Mouse (Mus musculus) liver, embryonic 14.5 days (tissue): ENCODE results near the gene Knl1. TPM values are rescaled to one million over a fixed set of nuclear protein-coding genes. Genes with fewer than 3 reads are reported as not detected.
"Not testable (repeated sequence)": the region's sequence is repeated elsewhere in the genome, so short reads cannot be mapped to it uniquely, and the experiment has no call there.

Source experiments
- ATAC-seq: fragments of 200-750 bp; cut with Nextera tagmentation; 2 replicates; pipeline ENCODE4 v1.8.0; 2017; ENCODE audit warnings: moderate number of reproducible peaks, mild to moderate bottlenecking, moderate library complexity; ENCODE audit not compliant: insufficient read depth
- DNase-seq, 3 experiments: peaks; one replicate each; pipeline ENCODE4 v3.0.0-alpha.2; 2012 to 2013; ENCODE audit warnings: low read depth in 3 of 3, low spot score in 3 of 3
- H3K27ac ChIP-seq: fragments of 300-500 bp; sonication (generic); 2 replicates; pipeline ENCODE4 v1.5.1; 2014; ENCODE audit warnings: moderate library complexity, mild to moderate bottlenecking, control low read depth, inconsistent platforms
- H3K27me3 ChIP-seq: fragments of 300-500 bp; sonication (generic); 2 replicates; pipeline ENCODE4 v1.6.1; 2014; ENCODE audit warnings: mild to moderate bottlenecking, low read length, moderate library complexity; ENCODE audit not compliant: control insufficient read depth, insufficient read depth
- H3K36me3 ChIP-seq: fragments of 300-500 bp; sonication (generic); replicated peaks from 2 replicates; pipeline ENCODE4 v1.6.1; 2014; ENCODE audit warnings: low read depth; ENCODE audit not compliant: control insufficient read depth, insufficient read depth
- H3K4me1 ChIP-seq, 2 experiments: fragments of 200-500 bp in 1 of 2; fragments of 300-500 bp in 1 of 2; sonication (generic) in 1 of 2; replicated peaks; 2 replicates each; pipeline ENCODE4 v1.6.1; 2012 to 2014; ENCODE audit warnings: antibody characterized with exemption in 1 of 2, inconsistent platforms in 1 of 2, low read length in 1 of 2; ENCODE audit not compliant: control insufficient read depth in 2 of 2, insufficient read depth in 2 of 2
- H3K4me2 ChIP-seq: fragments of 300-500 bp; sonication (generic); 2 replicates; pipeline ENCODE4 v1.6.1; 2014; ENCODE audit warnings: low read depth, mild to moderate bottlenecking, control low read depth, moderate library complexity
- H3K4me3 ChIP-seq, 2 experiments: fragments of 200-500 bp in 1 of 2; fragments of 300-500 bp in 1 of 2; sonication (generic) in 1 of 2; 2 replicates each; pipeline ENCODE4 v1.5.1; 2012 to 2014; ENCODE audit warnings: low read depth in 2 of 2, low read length in 2 of 2, mild to moderate bottlenecking in 2 of 2, control low read depth in 1 of 2, inconsistent platforms in 1 of 2, moderate library complexity in 1 of 2; ENCODE audit not compliant: insufficient read depth in 1 of 2
- H3K9ac ChIP-seq: fragments of 300-500 bp; sonication (generic); replicated peaks from 2 replicates; pipeline ENCODE4 v1.6.1; 2014; ENCODE audit warnings: mild to moderate bottlenecking, control low read depth, moderate library complexity
- H3K9me3 ChIP-seq: fragments of 300-500 bp; sonication (generic); 2 replicates; pipeline ENCODE4 v1.6.1; 2016; ENCODE audit warnings: low read length, mixed read lengths; ENCODE audit not compliant: control insufficient read depth
- CTCF ChIP-seq: IDR thresholded peaks from 2 replicates; pipeline ENCODE4 v1.5.1; 2016; ENCODE audit warnings: antibody characterized with exemption, low read depth, control low read depth
- EP300 ChIP-seq: IDR thresholded peaks from 2 replicates; pipeline ENCODE4 v1.6.1; 2016; ENCODE audit warnings: antibody characterized with exemption, low read depth
- WGBS: fragments of 180-500 bp; shearing (Covaris S2); extraction: QIAGEN DNeasy Blood & Tissue Kit; methylation state at CpG from one replicate; pipeline ENCODE4 v1.1.7; 2014; ENCODE audit not compliant: insufficient replicate concordance; 5-methylcytosine and 5-hydroxymethylcytosine counted together
- polyA plus RNA-seq, 2 experiments: library from polyadenylated mRNA; depleted of rRNA in 1 of 2; stranded (reverse) in 1 of 2; unstranded in 1 of 2; fragments of >200 nt; fragmentation: Nextera tagmentation in 1 of 2; extraction: Ambion mirVana in 1 of 2; gene quantifications; 2 replicates each; pipeline versions ENCODE4 v1.2.1 to v1.2.3; 2012 to 2014

Knl1 gene
- polyA plus RNA-seq, 2 experiments: 6.2 to 45.5 TPM

DNA sequence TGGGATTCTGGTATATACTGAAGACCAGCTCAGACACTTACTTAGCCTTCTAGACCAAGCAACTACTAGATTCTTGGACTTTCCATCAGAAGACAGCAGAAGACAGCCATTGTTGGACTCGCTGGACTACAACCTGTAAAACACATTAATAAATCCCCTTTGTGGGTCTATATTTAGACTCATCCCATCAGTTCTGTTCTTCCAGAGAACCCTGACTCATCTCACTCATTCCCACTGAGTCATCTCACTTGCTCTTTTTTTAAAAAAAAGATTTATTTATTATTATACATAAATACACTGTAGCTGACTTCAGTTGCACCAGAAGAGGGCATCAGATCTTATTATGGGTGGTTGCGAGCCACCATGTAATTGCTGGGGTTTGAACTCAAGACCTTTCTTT is 37.5 kb upstream of the Knl1 start:
- Histone ChIP-seq H3K4me1 (no peaks in the 10 kb centered on the region), H3K27me3 (no peaks in the 10 kb centered on the region), H3K27ac (no peak overlapping the region), H3K4me2 (no peak overlapping the region), H3K4me3 (no peak overlapping the region), H3K9me3 (no peaks in the 10 kb centered on the region), H3K9ac (no peak overlapping the region), H3K36me3 (no peaks in the 10 kb centered on the region)
- ATAC-seq: no peak
- DNase-seq: no peak
- TF ChIP-seq CTCF (no peak), EP300 (no peak)
- 71% methylated on average over 2 of the region's 2 CpGs for WGBS

DNA sequence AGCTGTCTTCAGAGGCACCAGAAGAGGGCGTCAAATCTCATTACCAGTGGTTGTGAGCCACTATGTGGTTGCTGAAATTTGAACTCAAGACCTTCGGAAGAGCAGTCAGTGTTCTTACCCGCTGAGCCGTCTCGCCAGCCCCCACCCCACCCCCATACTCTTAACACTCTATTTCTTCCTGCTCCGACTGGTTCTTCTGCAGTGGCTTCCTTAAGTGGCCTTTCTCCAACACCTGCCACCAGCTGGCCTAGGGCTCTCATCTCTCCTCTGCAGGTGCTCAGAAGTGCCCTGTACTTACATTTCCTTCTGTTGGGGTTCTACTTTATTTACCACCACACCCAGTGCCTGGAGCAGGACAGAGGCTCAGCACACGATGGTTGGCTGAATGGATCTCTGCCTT is 31.9 kb upstream of the Knl1 start:
- no peak for ATAC-seq
- Histone ChIP-seq H3K27me3 (no peaks in the 10 kb centered on the region), H3K4me2 (no peak overlapping the region), H3K36me3 (peaks cover 12% of the 10 kb centered on the region), H3K27ac (no peak overlapping the region), H3K9ac (no peak overlapping the region), H3K4me1 (peaks cover 0 to 8% of the 10 kb centered on the region in 2 experiments; a peak in 2 of 4 replicates), H3K4me3 (no peak overlapping the region), H3K9me3 (no peaks in the 10 kb centered on the region)
- no peak for DNase-seq
- TF ChIP-seq CTCF (peak; percentile 42), EP300 (no peak)
- WGBS: 41% methylated on average over 7 of the region's 7 CpGs

DNA sequence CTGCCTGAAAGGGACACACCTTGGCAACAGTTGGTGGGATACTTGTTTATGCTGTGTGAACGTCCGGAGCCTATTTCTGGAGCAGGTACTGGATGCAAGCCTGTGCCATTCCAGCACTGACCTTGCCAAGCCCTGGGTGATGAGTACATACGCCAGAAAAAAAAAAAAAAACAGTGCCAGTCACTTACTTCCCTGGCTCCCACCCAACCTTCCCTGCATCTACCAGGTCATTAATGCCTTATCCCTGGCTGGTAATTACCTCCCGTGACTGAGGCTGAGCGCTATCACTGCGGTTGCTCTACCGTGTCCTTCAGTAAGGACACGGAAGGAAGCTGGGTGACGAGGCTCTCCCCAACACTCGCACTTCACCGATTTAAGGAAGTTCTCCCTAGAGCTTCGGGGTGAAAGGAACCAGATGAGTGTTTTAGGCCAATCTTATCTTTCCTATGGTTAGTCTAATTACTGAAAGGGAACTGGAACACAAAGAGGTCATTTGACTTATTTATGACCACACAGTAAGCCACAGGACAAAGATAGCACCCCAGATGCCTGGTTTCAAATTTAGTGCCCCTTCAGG is 31.2 kb upstream of the Knl1 start:
- Histone ChIP-seq H3K36me3 (peaks cover 12% of the 10 kb centered on the region), H3K4me1 (peaks cover 0 to 8% of the 10 kb centered on the region in 2 experiments; a peak in 2 of 4 replicates), H3K27ac (no peak overlapping the region), H3K4me2 (no peak overlapping the region), H3K4me3 (no peak overlapping the region), H3K9ac (no peak overlapping the region), H3K27me3 (no peaks in the 10 kb centered on the region), H3K9me3 (no peaks in the 10 kb centered on the region)
- TF ChIP-seq CTCF (no peak), EP300 (no peak)
- DNase-seq (no peak), ATAC-seq (no peak)
- 13% methylated on average over 11 of the region's 12 CpGs for WGBS

DNA sequence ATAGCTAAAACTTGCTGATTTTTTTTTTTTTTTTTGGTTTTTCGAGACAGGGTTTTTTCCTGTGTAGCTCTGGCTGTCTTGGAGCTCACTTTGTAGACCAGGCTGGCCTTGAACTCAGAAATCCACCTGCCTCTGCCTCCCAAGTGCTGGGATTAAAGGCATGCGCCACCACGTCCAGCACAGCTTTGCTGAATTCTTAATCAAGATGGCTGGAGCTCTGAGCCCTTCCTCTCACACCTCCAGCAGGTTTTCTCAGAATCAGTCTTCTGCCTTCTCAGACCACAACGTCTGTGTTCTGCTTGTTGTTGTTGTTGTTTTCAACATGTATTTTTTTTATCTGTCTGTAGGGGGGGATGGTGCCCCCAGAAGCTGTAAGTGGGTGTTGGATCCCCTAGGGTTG is 30.6 kb upstream of the Knl1 start:
- not testable (repeated sequence) for H3K9me3 ChIP-seq, H3K27me3 ChIP-seq, H3K4me3 ChIP-seq, H3K4me2 ChIP-seq, H3K9ac ChIP-seq, DNase-seq, H3K4me1 ChIP-seq, ATAC-seq, H3K27ac ChIP-seq
- 34% methylated on average over 4 of the region's 4 CpGs for WGBS
- peaks cover 18% of the 10 kb centered on the region for H3K36me3 ChIP-seq

DNA sequence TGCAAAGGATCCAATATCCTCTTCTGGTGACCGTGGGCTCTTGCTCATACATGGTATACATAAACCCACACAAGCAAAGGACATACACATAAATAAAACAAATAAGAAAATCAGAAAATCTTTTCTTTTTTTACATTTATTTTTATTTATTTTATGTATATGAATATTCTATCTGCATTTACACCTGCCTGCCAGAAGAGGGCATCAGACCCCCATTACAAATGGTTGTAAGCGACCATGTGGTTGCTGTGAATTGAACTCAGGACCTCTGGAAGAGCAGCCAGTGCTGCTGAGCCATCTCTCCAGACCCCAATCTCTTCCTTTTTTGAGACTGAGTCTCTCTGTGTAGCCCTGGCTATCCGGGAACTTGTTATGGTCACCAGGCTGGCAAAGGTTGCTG is 29.3 kb upstream of the Knl1 start:
- Histone ChIP-seq H3K27ac (no peak overlapping the region), H3K4me3 (no peak overlapping the region), H3K4me1 (peaks cover 0 to 8% of the 10 kb centered on the region in 2 experiments; a peak in 2 of 4 replicates), H3K9me3 (no peaks in the 10 kb centered on the region), H3K4me2 (no peak overlapping the region), H3K27me3 (no peaks in the 10 kb centered on the region), H3K36me3 (peaks cover 31% of the 10 kb centered on the region), H3K9ac (no peak overlapping the region)
- DNase-seq (no peak), ATAC-seq (no peak)
- WGBS: 94% methylated on average over 3 of the region's 3 CpGs
- TF ChIP-seq EP300 (no peak), CTCF (peak; percentile 42)
